Mouse (Mus musculus) kidney, embryonic 15.5 days (tissue): ENCODE results near the gene Mrpl3. TPM values are rescaled to one million over a fixed set of nuclear protein-coding genes. Genes with fewer than 3 reads are reported as not detected.
"Not testable (repeated sequence)": the region's sequence is repeated elsewhere in the genome, so short reads cannot be mapped to it uniquely, and the experiment has no call there.

Experiments
- ATAC-seq: fragments of 200-750 bp; cut with Nextera tagmentation; replicated peaks from 2 replicates; pipeline ENCODE4 v1.8.0; 2017; ENCODE audit warnings: moderate TSS enrichment; ENCODE audit not compliant: low FRiP score
- H3K27ac ChIP-seq: fragments of 300-500 bp; sonication (generic); 2 replicates; pipeline ENCODE4 v1.5.1; 2015; ENCODE audit warnings: mild to moderate bottlenecking, inconsistent platforms
- H3K27me3 ChIP-seq: fragments of 300-500 bp; sonication (generic); 2 replicates; pipeline ENCODE4 v1.6.1; 2015; ENCODE audit warnings: inconsistent platforms
- H3K36me3 ChIP-seq: fragments of 300-500 bp; sonication (generic); 2 replicates; pipeline ENCODE4 v1.6.1; 2015; ENCODE audit warnings: inconsistent platforms
- H3K4me1 ChIP-seq: fragments of 300-500 bp; sonication (generic); 2 replicates; pipeline ENCODE4 v1.6.1; 2015; ENCODE audit warnings: inconsistent platforms
- H3K4me2 ChIP-seq: fragments of 300-500 bp; sonication (generic); 2 replicates; pipeline ENCODE4 v1.6.1; 2015; ENCODE audit warnings: moderate library complexity, mild to moderate bottlenecking, inconsistent platforms
- H3K4me3 ChIP-seq: fragments of 300-500 bp; sonication (generic); replicated peaks from 2 replicates; pipeline ENCODE4 v1.5.1; 2015; ENCODE audit warnings: mild to moderate bottlenecking, inconsistent platforms
- H3K9ac ChIP-seq: fragments of 300-500 bp; sonication (generic); 2 replicates; pipeline ENCODE4 v1.6.1; 2015; ENCODE audit warnings: mild to moderate bottlenecking, inconsistent platforms
- H3K9me3 ChIP-seq: fragments of 300-500 bp; sonication (generic); replicated peaks from 2 replicates; pipeline ENCODE4 v1.6.1; 2016; ENCODE audit warnings: inconsistent platforms
- WGBS: fragments of 180-500 bp; shearing (Covaris S2); methylation state at CpG from one replicate; pipeline ENCODE4 v1.1.7; 2015; ENCODE audit warnings: mixed read lengths; 5-methylcytosine and 5-hydroxymethylcytosine counted together
- polyA plus RNA-seq: library from polyadenylated mRNA; unstranded; fragments of >200 nt; fragmentation: Nextera tagmentation; extraction: Ambion mirVana; gene quantifications from 2 replicates; pipeline ENCODE4 v1.2.1, GENCODE M21; 2015

The Mrpl3 gene
- polyA plus RNA-seq, 1 experiment from 2014 or later = 104 TPM

- no peak overlapping the region for H3K4me3 ChIP-seq
- H3K4me2 ChIP-seq = no peak overlapping the region
- 79% methylated on average over 4 of the region's 4 CpGs for WGBS
- H3K4me1 ChIP-seq = no peaks in the 10 kb centered on the region
- H3K27me3 ChIP-seq = no peaks in the 10 kb centered on the region
- no peak overlapping the region for H3K27ac ChIP-seq
- peaks cover 95% of the 10 kb centered on the region for H3K36me3 ChIP-seq
- no peak for ATAC-seq
- no peaks in the 10 kb centered on the region for H3K9me3 ChIP-seq
- H3K9ac ChIP-seq = no peak overlapping the region
These were observed 20.1 kb downstream of the Mrpl3 start for GRCm38 (mm10) chr9:105072991-105073748.

- Histone ChIP-seq H3K4me2 (no peak overlapping the region), H3K9ac (no peak overlapping the region), H3K9me3 (no peaks in the 10 kb centered on the region), H3K4me1 (no peaks in the 10 kb centered on the region), H3K4me3 (no peak overlapping the region), H3K36me3 (peaks cover 83% of the 10 kb centered on the region), H3K27ac (no peak overlapping the region), H3K27me3 (no peaks in the 10 kb centered on the region)
- ATAC-seq = no peak
- 95% methylated on average over 8 of the region's 8 CpGs for WGBS
These were observed 21.8 kb downstream of the Mrpl3 start for GRCm38 (mm10) chr9:105074851-105075250.

- Histone ChIP-seq H3K4me1 (no peaks in the 10 kb centered on the region), H3K27me3 (no peaks in the 10 kb centered on the region), H3K36me3 (peaks cover 63% of the 10 kb centered on the region), H3K9ac (no peak overlapping the region), H3K4me2 (no peak overlapping the region), H3K9me3 (no peaks in the 10 kb centered on the region), H3K27ac (no peak overlapping the region), H3K4me3 (no peak overlapping the region)
- no peak for ATAC-seq
- WGBS = 92% methylated on average over 13 of the region's 13 CpGs
These were observed 23.9 kb downstream of the Mrpl3 start for GRCm38 (mm10) chr9:105076756-105077424.

GRCm38 (mm10) chr9:105078460-105078859 lies 25.4 kb downstream of the Mrpl3 start:
- 89% methylated on average over 4 of the region's 4 CpGs for WGBS
- peaks cover 47% of the 10 kb centered on the region for H3K36me3 ChIP-seq
- H3K9ac ChIP-seq = no peak overlapping the region
- no peak for ATAC-seq
- H3K27me3 ChIP-seq = no peaks in the 10 kb centered on the region
- H3K9me3 ChIP-seq = no peaks in the 10 kb centered on the region
- H3K27ac ChIP-seq = no peak overlapping the region
- no peaks in the 10 kb centered on the region for H3K4me1 ChIP-seq
- no peak overlapping the region for H3K4me3 ChIP-seq
- H3K4me2 ChIP-seq = no peak overlapping the region

GRCm38 (mm10) chr9:105080246-105080645 lies 27.2 kb downstream of the Mrpl3 start:
- 93% methylated on average over 3 of the region's 3 CpGs for WGBS

GRCm38 (mm10) chr9:105100807-105101570 lies 48.0 kb downstream of the Mrpl3 start:
- no peak overlapping the region for H3K4me2 ChIP-seq
- no peak overlapping the region for H3K4me3 ChIP-seq
- H3K4me1 ChIP-seq = no peaks in the 10 kb centered on the region
- 33% methylated on average over 15 of the region's 15 CpGs for WGBS
- H3K36me3 ChIP-seq = no peaks in the 10 kb centered on the region
- no peaks in the 10 kb centered on the region for H3K27me3 ChIP-seq
- no peaks in the 10 kb centered on the region for H3K9me3 ChIP-seq
- ATAC-seq = no peak
- no peak overlapping the region for H3K27ac ChIP-seq
- no peak overlapping the region for H3K9ac ChIP-seq

More at GRCm38 (mm10) chr9:105080246-105080645, 27.2 kb downstream of the Mrpl3 start:
- no peak overlapping the region for H3K9ac ChIP-seq
- no peaks in the 10 kb centered on the region for H3K27me3 ChIP-seq
- no peak overlapping the region for H3K4me2 ChIP-seq
- no peak overlapping the region for H3K27ac ChIP-seq
- no peak for ATAC-seq
- no peaks in the 10 kb centered on the region for H3K4me1 ChIP-seq
- no peaks in the 10 kb centered on the region for H3K9me3 ChIP-seq
- H3K36me3 ChIP-seq = peaks cover 31% of the 10 kb centered on the region
- H3K4me3 ChIP-seq = no peak overlapping the region

GRCm38 (mm10) chr9:105101911-105102310 lies 48.9 kb downstream of the Mrpl3 start:
- Histone ChIP-seq H3K27me3 (no peaks in the 10 kb centered on the region), H3K4me3 (no peak overlapping the region), H3K27ac (no peak overlapping the region), H3K9me3 (no peaks in the 10 kb centered on the region), H3K4me1 (no peaks in the 10 kb centered on the region), H3K4me2 (no peak overlapping the region), H3K36me3 (no peaks in the 10 kb centered on the region), H3K9ac (no peak overlapping the region)
- 52% methylated on average over 1 of the region's 1 CpGs for WGBS
- ATAC-seq = no peak

GRCm38 (mm10) chr9:105103893-105104292 lies 50.9 kb downstream of the Mrpl3 start:
- Histone ChIP-seq H3K27ac (no peak overlapping the region), H3K27me3 (no peaks in the 10 kb centered on the region), H3K9me3 (no peaks in the 10 kb centered on the region), H3K9ac (no peak overlapping the region), H3K4me3 (no peak overlapping the region), H3K36me3 (no peaks in the 10 kb centered on the region), H3K4me1 (no peaks in the 10 kb centered on the region), H3K4me2 (no peak overlapping the region)
- 60% methylated on average over 5 of the region's 5 CpGs for WGBS
- peak; percentile 74 for ATAC-seq

- H3K9me3 ChIP-seq, H3K4me1 ChIP-seq, H3K27me3 ChIP-seq, H3K4me3 ChIP-seq, H3K27ac ChIP-seq, H3K9ac ChIP-seq, H3K36me3 ChIP-seq, ATAC-seq, H3K4me2 ChIP-seq: not testable (repeated sequence)
- 85% methylated on average over 3 of the region's 3 CpGs for WGBS
These were observed 72.2 kb downstream of the Mrpl3 start for GRCm38 (mm10) chr9:105125206-105125605.

Other genes starting within 250 kb of the Mrpl3 start
- gene Nudt16, start 78.6 kb downstream of the Mrpl3 start, polyA plus RNA-seq = 11.4 and 12.0 TPM in 2 replicates
- not detected in 2 replicates for gene 1700080E11Rik, start 91.9 kb downstream of the Mrpl3 start, polyA plus RNA-seq